Mouse (Mus musculus): ENCODE measurements around the gene Lrrc3c.

The Lrrc3c gene

DNA sequence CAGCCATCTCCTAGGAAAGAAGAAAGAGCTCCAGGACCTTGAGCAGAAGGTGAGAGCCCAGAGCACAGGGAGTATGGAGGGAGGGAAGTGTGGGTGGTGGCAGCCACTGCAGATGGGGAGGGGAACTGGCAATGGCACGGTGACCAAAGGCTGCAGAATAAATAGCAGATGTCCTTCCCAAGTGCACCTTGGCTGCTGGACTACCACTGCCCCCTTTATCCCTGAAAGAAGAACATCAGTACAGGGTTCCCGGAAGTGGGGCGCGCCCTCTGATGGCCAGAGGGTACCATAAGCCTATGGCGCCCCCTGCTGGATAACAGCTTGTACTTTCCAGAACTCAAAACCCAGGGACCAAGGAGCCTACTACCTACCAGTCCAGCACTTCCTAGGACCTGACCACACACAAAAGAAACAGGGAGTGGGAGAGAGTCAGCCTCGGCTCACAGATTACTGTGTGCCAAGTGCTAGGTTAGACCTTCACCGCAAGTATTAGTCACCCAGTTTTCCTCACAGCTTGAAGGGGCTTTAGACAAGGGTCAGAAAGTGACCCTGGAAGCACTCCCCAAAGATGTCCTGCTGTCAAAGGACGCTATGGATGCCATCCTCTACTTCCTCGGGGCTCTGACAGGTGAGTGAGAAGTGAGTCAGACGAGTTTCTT, 37.4 kb downstream of the Lrrc3c start:
- DNase-seq: peak; percentile 9 to 54

DNA sequence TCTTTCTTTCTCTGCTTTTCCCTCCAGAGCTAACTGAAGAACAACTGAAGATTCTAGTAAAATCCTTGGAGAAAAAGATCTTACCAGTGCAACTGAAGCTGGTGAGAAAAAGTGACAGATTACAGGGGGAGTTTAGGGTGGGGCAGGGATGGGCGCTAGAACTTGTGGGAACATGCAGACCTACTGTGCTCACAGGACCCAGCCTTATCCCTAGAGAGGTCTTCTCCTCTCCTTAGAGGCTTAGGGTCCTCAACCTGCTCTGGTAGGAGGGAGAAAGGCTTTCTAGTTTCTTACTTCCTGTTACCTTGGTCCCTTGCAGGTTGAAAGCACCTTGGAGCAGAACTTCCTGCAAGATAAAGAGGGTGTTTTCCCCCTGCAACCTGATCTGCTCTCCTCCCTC, 39.4 kb downstream of the Lrrc3c start:
- DNase-seq: no peak

DNA sequence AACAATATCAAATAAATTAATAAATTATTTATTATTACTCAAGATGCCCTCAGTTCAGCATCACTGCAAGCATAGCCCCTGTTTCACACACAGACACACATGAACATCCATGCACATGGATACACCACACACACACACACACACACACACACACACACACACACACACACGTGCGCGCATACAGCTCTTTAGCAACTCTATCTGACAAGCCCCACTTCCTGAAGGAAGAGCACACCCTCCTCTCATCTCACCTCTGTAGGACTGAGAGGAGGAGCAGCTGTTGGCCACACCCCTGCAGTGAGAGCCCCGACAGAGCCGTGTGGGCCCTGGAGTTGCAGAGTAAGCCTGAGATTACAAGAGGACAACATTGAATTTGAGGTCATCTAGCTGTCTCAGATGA, 42.0 kb downstream of the Lrrc3c start:
- no peak for DNase-seq

- peak; percentile 40 to 45 for DNase-seq
Measured at GRCm38 (mm10) chr11:98644757-98645156, 46.7 kb downstream of the Lrrc3c start.

- peak; percentile 34 to 45 for DNase-seq
Measured at GRCm38 (mm10) chr11:98645946-98646345, 47.9 kb downstream of the Lrrc3c start.

GRCm38 (mm10) chr11:98646459-98646858, 48.4 kb downstream of the Lrrc3c start, which contains the start of gene Gsdma2:
Gene Gsdma2 (plus strand): TSS chr11:98646759.
- no peak for DNase-seq
